Mouse (Mus musculus): ENCODE measurements at regions not wholly inside any gene's neighbourhood (a gene's known extent, or its start where the extent isn't known, plus 50 kb on each side); places are given as distances from the start of the nearest gene placed in this dataset.

DNA sequence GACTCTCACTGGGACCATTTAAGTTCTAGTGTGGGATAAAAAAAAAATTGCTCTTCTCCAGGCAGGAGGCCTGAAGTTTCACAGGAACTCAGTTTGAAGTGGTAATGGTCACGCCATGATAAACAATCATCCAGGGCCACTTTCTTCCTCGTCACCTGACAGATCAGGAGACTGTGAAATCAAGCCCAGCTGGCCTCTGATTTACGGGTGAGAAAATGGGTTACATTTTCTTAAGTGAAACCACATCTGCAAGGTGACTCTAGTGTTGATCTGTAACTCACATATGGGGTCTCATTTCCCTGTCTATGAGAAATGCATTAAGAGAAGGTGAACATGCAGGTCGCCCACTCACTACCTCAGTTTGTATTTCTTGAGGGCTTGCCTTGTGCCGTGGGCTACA is 178.8 kb downstream of the Il20rb start:
- no peak overlapping the region for H3K27ac ChIP-seq (ENCODE audit: insufficient read depth, low read length)
- WGBS, result 75% methylated on average over 5 of the region's 5 CpGs
- TF ChIP-seq POLR2A (IDR thresholded peaks at IDR 0.05; ENCODE audit: borderline replicate concordance, insufficient read depth, low read length) (no peak), CTCF (IDR thresholded peaks at IDR 0.05; ENCODE audit: borderline replicate concordance, insufficient read depth, low read depth, low read length) (no peak)

DNA sequence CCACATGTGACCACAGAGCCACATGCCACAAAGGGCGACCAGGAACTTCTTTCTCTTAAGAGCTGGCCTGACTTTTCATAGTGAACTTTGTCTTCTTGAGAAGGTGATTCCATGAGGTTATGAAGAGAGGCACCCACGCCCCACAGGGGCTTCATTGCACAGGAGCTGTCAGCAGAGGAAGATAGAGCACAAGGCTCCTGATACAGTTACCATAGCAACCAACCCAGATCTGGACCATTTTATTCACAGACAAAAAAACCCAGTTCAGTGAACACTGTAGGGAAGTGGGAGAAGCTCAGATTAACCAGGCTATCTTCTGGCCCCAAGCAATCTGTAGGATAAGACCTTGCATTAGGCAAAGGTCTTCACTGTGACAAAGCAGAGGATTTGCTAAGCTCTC is 179.2 kb downstream of the Il20rb start:
- TF ChIP-seq POLR2A (IDR thresholded peaks at IDR 0.05; ENCODE audit: borderline replicate concordance, insufficient read depth, low read length), result no peak
- no peak for TF ChIP-seq CTCF (IDR thresholded peaks at IDR 0.05; ENCODE audit: borderline replicate concordance, insufficient read depth, low read depth, low read length)
- no peaks in the 10 kb centered on the region for H3K27me3 ChIP-seq (ENCODE audit: control insufficient read depth, insufficient read depth, low read length)
- 76% methylated on average over 2 of the region's 2 CpGs for WGBS
- no peaks in the 10 kb centered on the region for H3K4me1 ChIP-seq (ENCODE audit: control insufficient read depth, insufficient read depth, low read length)
- H3K4me3 ChIP-seq (replicated peaks; ENCODE audit: insufficient read depth, low read depth, low read length), result no peak overlapping the region
- no peak for DNase-seq
- no peak overlapping the region for H3K27ac ChIP-seq (ENCODE audit: insufficient read depth, low read length)

More for the DNA sequence above, 178.8 kb downstream of the Il20rb start:
- no peaks in the 10 kb centered on the region for H3K4me1 ChIP-seq (ENCODE audit: control insufficient read depth, insufficient read depth, low read length)
- H3K4me3 ChIP-seq (replicated peaks; ENCODE audit: insufficient read depth, low read depth, low read length), result no peak overlapping the region
- DNase-seq, result no peak
- H3K27me3 ChIP-seq (ENCODE audit: control insufficient read depth, insufficient read depth, low read length), result no peaks in the 10 kb centered on the region

DNA sequence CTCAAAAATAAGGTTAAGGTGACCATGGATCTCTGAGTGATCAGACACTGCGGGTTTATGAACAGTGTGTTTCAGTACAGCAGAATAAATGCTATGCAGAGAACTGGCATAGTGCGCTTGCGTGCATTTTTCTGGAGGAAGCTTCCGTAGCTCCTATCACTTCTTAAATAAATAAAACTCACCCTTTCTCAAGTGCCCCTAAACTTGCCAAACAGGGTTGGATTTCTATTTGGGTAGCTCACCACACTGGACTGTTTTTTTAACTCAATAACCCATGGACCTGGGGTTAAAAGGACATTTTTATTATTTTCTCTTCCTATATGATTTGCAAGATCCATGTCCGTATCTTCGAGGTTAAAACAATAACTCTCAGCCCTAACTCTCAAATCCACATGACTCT is 182.8 kb downstream of the Il20rb start:
- no peak overlapping the region for H3K27ac ChIP-seq (ENCODE audit: insufficient read depth, low read length)
- WGBS, result 87% methylated on average over 6 of the region's 6 CpGs

DNA sequence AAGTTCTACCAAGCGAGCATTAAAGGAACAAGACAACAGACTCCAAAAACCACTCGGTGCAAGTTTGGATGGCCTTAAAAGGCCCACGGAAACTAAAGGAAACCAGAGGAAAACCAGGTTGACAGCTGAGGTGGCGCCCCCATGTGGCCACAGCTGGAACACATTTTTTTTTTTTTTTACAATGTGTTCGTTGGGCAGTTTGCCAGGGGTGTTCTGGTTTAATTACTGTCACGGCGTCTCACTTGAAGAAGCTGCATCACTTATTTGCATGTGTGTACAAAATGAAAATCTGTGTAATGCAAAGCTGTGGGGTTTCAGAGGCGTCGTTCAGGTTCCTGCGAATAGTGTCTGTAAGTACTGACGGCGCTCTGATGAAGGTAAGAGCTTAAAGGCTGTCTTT is 185.0 kb downstream of the Il20rb start:
- Histone ChIP-seq H3K4me1 (ENCODE audit: control insufficient read depth, insufficient read depth, low read length) (no peaks in the 10 kb centered on the region), H3K27me3 (ENCODE audit: control insufficient read depth, insufficient read depth, low read length) (no peaks in the 10 kb centered on the region), H3K27ac (ENCODE audit: insufficient read depth, low read length) (no peak overlapping the region), H3K4me3 (replicated peaks; ENCODE audit: insufficient read depth, low read depth, low read length) (no peak overlapping the region)
- peak; percentile 38; the same call in 1 of the 2 replicates for TF ChIP-seq CTCF (IDR thresholded peaks at IDR 0.05; ENCODE audit: borderline replicate concordance, insufficient read depth, low read depth, low read length)
- no peak for TF ChIP-seq POLR2A (IDR thresholded peaks at IDR 0.05; ENCODE audit: borderline replicate concordance, insufficient read depth, low read length)
- DNase-seq, result peak in 1 of 2 experiments; percentile 10
- 17% methylated on average over 12 of the region's 12 CpGs for WGBS

More for the DNA sequence above, 182.8 kb downstream of the Il20rb start:
- no peak overlapping the region for H3K4me3 ChIP-seq (replicated peaks; ENCODE audit: insufficient read depth, low read depth, low read length)
- no peaks in the 10 kb centered on the region for H3K27me3 ChIP-seq (ENCODE audit: control insufficient read depth, insufficient read depth, low read length)
- no peaks in the 10 kb centered on the region for H3K4me1 ChIP-seq (ENCODE audit: control insufficient read depth, insufficient read depth, low read length)
- TF ChIP-seq POLR2A (IDR thresholded peaks at IDR 0.05; ENCODE audit: borderline replicate concordance, insufficient read depth, low read length), result no peak
- no peak for TF ChIP-seq CTCF (IDR thresholded peaks at IDR 0.05; ENCODE audit: borderline replicate concordance, insufficient read depth, low read depth, low read length)
- no peak for DNase-seq

DNA sequence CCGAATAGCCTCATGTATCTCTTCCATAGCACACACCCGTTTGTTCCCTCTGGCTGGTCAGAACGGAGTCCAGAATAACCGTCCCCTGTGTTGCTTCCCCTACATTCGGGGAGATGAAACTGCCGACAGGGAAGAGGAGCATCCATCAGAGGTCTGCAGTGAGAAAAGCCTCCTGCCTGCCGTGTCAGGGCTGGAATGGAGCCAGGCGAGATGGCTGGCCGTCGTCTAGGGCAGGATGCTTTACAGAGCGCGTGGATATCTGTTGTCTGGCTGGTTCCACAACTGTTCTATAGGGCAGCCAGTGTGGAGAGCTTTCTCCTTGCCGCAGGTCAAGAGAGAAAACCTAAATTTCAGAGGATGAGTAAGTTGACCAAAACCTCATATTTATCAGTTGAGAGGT is 209.2 kb downstream of the Il20rb start:
- TF ChIP-seq POLR2A (IDR thresholded peaks at IDR 0.05; ENCODE audit: borderline replicate concordance, insufficient read depth, low read length), result no peak
- no peak for TF ChIP-seq CTCF (IDR thresholded peaks at IDR 0.05; ENCODE audit: borderline replicate concordance, insufficient read depth, low read depth, low read length)
- H3K27ac ChIP-seq (ENCODE audit: insufficient read depth, low read length), result no peak overlapping the region
- no peak overlapping the region for H3K4me3 ChIP-seq (replicated peaks; ENCODE audit: insufficient read depth, low read depth, low read length)
- no peak for DNase-seq
- no peaks in the 10 kb centered on the region; the same call in 1 of the 2 replicates for H3K27me3 ChIP-seq (ENCODE audit: control insufficient read depth, insufficient read depth, low read length)
- 20% methylated on average over 13 of the region's 13 CpGs for WGBS
- no peaks in the 10 kb centered on the region; the same call in 1 of the 2 replicates for H3K4me1 ChIP-seq (ENCODE audit: control insufficient read depth, insufficient read depth, low read length)

DNA sequence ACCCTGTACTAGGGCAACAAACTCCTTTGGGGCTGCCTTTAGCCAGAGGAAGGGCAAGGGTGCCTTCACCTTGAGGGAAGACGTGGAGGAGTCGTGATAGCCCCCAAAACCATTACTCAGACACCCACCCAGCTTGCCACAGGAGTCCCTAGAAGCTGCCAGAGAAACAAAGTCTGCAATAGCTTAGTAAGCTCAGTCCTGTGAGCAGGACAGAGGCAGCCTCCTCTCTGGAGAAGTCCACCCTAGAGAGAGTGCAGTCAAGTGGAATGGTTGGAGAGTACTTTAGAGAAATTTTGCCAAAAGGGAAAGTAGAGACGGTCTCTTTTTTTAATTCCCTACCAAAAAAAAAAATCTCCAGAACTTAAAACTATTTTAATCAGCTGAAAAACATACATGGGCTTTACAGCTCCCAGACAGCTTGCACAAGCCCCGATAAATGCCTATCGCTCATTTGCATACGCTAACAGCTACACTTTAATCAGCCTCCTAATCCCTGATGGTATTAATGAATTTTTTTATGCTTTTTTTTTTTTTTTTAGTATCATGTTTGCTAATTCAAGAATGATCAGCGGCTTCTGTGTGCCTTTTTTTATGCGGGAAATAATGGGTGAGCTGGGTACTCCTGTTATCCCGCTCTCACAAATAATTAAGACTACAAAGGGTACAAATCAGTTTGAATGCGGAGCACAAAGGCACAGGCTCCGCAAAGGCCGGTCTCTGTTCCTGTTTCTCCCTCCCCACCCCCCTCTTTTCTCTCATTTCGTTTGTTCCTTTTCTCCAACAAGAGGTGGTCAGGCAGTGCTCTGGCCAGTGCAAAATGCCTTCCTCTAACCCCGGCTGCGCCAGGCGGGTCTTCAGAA is 219.8 kb downstream of the Il20rb start:
- no peak overlapping the region for H3K27ac ChIP-seq (ENCODE audit: insufficient read depth, low read length)
- 28% methylated on average over 16 of the region's 16 CpGs for WGBS
- no peaks in the 10 kb centered on the region for H3K4me1 ChIP-seq (ENCODE audit: control insufficient read depth, insufficient read depth, low read length)
- DNase-seq, result no peak
- TF ChIP-seq POLR2A (IDR thresholded peaks at IDR 0.05; ENCODE audit: borderline replicate concordance, insufficient read depth, low read length) (no peak), CTCF (IDR thresholded peaks at IDR 0.05; ENCODE audit: borderline replicate concordance, insufficient read depth, low read depth, low read length) (no peak)
- H3K27me3 ChIP-seq (ENCODE audit: control insufficient read depth, insufficient read depth, low read length), result peaks cover 2% of the 10 kb centered on the region; the same call in 1 of the 2 replicates
- H3K4me3 ChIP-seq (replicated peaks; ENCODE audit: insufficient read depth, low read depth, low read length), result no peak overlapping the region

DNA sequence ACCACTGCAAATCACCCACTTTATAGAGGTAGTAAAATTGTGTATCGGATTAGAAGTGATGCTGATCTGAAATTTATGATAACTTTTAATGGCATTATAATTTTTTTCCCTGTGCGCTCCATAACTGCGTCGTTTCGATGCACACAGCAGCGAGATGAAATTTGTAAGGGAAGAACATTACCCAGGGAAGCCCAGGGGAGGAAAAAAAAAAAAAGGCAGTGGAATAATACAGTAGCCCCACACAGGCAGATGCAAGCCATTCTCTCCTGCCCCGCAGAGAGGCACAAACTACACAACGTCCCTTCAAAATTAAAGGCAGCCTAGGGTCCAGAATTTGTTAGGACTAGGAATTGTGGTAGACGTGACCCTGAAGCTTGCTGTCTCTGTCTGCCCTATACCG is 234.2 kb downstream of the Il20rb start:
- no peak for TF ChIP-seq POLR2A (IDR thresholded peaks at IDR 0.05; ENCODE audit: borderline replicate concordance, insufficient read depth, low read length)
- TF ChIP-seq CTCF (IDR thresholded peaks at IDR 0.05; ENCODE audit: borderline replicate concordance, insufficient read depth, low read depth, low read length), result no peak
- 75% methylated on average over 10 of the region's 10 CpGs for WGBS
- no peak overlapping the region for H3K4me3 ChIP-seq (replicated peaks; ENCODE audit: insufficient read depth, low read depth, low read length)
- H3K27ac ChIP-seq (ENCODE audit: insufficient read depth, low read length), result no peak overlapping the region
- no peak for DNase-seq
- H3K27me3 ChIP-seq (ENCODE audit: control insufficient read depth, insufficient read depth, low read length), result no peaks in the 10 kb centered on the region
- no peaks in the 10 kb centered on the region for H3K4me1 ChIP-seq (ENCODE audit: control insufficient read depth, insufficient read depth, low read length)

All from cerebellum, adult 2 months (tissue).